Mouse (Mus musculus): ENCODE data around the gene Gpr153. TPM values are rescaled to one million over a fixed set of nuclear protein-coding genes. Genes with fewer than 3 reads are reported as not detected.

The Gpr153 gene
- total RNA-seq, 1 experiment from 2014 or later: 3.6 TPM

DNA sequence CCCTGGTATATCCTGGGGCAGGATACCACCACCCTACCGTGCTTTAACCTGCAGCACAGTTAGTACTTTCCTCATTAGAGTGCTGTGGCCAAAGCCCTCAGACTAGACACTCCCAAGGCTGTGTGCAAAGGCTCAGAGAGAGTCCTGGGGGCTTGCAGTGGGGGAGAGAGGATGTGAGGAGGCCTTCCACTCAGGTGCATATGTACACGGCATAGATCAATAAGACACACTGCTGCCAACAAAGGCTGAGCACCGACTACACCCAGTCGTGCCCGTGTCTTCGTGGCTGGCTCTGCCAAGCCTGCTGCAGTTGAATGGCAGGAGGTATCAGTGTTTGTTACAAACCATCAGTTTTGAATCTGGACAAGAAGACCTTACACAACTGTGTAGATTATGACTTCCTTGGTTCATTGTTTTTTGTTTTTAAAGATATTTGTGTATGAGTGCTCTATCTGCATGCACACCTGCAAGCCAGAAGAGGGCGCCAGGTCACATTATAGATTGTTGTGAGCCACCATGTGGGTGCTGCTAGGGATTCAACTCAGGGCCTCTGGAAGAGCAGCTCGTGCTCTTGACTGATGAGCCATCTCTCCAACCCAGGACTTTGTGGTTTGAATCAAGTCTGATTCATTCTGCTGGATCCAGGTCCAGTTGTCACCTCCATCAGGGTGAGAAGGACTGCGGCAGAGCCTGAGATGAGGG, 9.0 kb upstream of the Gpr153 start:
- no peak for DNase-seq

- DNase-seq: no peak
Measured at GRCm38 (mm10) chr4:152265791-152266190, 8.2 kb upstream of the Gpr153 start.

DNA sequence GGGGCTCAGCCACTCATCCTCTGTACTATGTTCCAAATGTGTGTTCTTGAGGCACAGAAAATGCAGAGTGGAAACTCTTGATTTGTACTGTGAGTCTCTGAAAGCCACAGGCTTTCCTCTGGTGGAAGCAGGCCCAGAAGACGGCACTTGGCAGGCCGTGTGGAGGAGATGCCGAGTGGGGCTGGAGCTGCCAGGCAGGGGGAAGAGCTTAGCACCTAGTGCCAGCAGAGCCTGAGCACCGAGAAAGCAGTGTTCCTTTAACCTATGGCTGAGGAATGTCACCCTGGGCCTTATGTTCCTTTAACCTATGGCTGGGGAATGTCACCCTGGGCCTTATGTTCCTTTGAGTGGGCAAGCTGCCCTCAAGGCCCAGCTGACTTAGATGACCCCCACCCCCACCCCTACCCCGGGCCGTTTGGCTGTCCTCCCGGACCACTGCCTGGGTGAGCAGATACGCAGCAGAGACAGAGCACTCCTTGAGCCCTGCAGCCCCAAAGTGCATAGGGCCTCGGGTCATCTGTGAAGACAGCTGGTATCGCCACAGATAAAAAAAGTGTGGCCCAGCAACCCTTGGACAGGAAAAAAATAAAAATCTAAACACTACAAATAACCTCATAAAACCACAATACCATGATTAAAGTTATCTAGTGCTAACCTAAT, 7.7 kb upstream of the Gpr153 start:
- no peak for DNase-seq

DNA sequence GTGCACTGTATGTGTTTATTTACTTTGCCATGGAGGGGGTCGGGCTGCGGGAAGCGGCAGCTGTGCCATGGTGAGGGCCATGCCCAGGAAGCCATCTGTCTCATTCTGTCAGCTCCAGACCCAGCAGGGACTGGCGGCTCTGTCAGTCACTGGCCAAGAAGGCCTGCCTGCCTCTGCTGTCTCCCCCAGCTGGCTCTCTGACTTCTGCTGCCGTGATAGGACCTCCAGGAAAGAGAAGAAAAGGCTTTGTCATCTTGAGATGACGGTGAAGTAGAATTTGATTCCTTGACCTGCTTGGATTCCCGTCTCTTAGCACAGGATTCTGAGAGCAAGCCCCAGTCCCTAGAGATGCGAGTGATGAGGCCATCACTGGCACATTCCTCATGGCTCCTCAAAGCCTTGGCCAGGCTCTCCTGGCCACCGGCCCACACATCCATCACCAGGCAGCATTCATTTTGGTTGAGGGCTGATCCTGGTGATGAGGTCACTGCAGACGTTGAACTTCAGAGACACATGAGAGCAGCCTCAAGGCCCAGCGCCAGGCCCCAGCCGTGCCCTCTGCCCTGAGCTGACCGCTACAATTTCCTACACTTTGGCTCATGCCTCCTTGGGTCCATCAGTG, 6.2 kb upstream of the Gpr153 start:
- peak; percentile 65 for DNase-seq

DNA sequence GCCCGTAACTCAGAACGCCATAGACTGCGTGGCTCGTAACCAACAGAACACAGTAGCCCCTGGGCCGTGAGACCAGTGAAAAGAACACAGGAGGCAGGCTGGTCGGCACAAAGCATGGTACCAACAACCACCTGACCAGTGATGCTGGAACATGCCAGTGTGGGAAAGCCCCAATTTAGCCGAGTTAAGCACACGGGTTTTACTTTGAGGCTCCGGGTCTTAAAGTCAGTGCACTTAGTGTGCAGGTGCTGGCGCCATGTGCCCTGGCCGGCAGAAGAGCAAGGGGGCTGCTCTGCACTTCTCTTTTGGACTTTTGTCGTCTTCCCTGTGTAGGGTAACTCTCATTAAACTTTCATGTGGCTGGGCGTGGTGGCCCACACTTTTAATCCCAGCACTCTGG, 4.1 kb upstream of the Gpr153 start:
- DNase-seq: no peak

- no peak for DNase-seq
Measured at GRCm38 (mm10) chr4:152270599-152270998, 3.4 kb upstream of the Gpr153 start.

GRCm38 (mm10) chr4:152271334-152271733, 2.7 kb upstream of the Gpr153 start:
- DNase-seq: no peak

- no peak for DNase-seq
Measured at GRCm38 (mm10) chr4:152272006-152272405, 2.0 kb upstream of the Gpr153 start.

GRCm38 (mm10) chr4:152272449-152273049, 1.5 kb upstream of the Gpr153 start:
- DNase-seq: no peak

DNA sequence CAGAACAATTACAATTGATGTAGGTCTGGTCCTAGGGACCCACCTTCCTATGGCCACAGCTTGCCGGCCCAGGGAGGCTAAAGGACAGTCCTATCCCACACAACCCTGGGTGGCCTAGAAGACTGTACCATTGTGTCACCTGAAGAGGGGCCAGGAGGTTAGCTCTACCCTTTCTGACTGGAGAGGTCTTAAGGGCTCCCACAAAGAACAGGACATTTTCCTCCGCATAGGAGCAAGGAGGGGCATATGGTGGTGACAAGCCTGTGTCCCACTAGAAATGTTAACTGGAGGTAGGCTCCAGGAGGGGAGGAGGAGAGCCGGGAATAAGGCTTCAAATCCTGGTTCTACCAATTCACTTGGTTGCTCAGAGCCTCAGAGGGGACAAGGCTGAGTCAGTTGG, 841 bp upstream of the Gpr153 start:
- no peak for DNase-seq

GRCm38 (mm10) chr4:152274681-152275131, 674 bp downstream of the Gpr153 start:
- no peak for DNase-seq

DNA sequence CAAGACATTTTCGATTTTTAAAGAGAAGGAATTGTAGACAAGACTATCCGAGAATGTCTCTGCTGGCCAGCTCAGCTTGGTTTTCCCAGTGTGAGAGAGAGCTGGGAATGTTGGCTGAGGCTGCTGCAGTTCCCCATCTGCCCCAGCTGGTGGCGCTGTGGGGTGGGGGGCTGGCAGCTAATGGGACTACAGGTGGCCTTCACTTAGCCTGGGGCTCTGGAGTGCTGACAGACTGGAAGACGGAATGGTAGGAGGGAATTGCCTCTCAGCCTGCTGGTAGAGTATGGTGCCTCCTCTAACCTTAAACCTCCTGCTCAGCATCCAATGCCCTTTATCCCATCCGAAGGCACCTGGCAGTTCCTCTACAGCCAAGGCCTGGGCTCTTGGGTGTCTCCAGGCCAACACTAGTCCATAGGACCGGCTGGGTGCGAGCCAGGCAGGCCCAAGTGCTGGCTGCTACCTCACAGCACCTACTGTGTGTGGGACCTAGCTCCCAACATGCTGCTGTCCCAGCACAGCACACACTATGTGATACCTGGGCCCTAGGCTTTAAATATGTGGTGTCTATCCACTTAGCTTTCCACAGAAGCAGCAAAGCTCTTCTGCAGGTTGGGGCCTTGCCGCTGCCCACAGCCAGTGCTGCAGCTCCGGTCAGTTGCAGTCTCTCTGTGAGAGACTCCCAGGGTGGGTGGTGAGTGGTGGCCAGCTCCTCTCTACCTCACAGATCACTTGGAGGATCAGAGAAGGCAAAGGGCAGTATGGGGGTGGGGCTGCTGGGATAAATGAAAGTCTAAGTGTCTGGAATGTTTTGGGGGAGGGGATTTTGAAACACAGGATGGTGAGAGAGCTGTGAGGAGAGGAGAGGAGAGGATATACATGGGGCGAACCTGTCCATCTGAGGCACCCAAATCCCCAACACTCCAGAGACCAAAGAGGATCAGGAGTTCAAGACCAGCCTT, 2.6 kb downstream of the Gpr153 start:
- peak; percentile 38 for DNase-seq

DNA sequence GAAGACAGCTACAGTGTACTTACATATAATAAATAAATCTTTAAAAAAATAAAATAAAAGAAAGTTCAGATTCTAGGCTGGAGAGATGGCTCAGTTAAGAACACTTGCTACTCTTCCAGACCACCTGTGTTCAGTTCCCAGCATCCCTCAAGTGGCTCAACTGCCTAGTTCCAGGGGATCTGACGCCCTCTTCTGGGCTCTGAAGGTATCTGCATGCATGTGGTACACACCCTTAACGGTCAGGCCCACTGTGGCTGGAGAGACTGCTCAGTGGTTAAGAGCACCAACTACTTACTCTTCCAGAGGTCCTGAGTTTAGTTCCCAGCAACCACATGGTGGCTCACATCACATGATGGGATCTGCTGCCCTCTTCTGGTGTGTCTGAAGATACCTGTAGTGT, 3.9 kb downstream of the Gpr153 start:
- DNase-seq: no peak

GRCm38 (mm10) chr4:152278986-152279385, 5.0 kb downstream of the Gpr153 start:
- no peak for DNase-seq

GRCm38 (mm10) chr4:152281601-152282000, 7.6 kb downstream of the Gpr153 start:
- DNase-seq: no peak

GRCm38 (mm10) chr4:152282721-152283120, 8.7 kb downstream of the Gpr153 start:
- DNase-seq: no peak

DNA sequence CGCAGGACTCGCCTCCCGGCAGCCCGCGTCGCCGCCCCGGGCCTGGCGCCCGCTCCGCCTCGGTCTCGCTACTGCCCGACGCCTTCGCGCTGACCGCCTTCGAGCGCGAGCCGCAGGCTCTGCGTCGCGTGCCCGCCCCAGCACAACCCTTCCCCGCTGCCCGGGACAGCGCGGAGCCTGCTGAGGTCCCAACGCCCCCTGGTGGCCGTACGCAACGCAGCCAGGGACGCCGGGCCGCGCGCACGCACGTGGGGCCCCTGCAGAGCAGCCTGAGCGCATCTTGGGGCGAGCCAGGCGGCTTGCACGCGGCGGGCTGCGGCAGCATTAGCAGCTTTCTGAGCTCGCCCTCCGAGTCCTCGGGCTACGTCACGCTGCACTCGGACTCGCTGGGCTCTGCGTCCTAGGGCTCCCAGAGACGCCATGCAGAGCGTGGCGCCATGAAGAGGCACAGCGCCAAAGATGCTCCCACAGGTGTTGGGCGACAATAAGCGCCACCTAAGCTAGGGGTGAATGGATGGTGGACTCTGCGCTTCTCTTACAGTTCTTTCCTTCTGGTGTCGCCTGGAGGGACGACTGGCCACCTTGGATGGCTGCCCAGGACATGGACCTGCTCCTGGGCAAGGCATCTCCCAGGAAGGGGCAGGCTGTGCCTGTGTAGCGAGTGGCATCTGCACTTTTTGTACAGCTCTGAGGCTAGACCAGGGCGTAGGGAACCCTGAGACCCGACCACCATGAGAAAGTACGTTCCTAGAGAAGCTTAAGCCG, 9.3 kb downstream of the Gpr153 start:
- DNase-seq: peak; percentile 90

GRCm38 (mm10) chr4:152285505-152285904, 11.5 kb downstream of the Gpr153 start:
- DNase-seq: peak; percentile 55

DNA sequence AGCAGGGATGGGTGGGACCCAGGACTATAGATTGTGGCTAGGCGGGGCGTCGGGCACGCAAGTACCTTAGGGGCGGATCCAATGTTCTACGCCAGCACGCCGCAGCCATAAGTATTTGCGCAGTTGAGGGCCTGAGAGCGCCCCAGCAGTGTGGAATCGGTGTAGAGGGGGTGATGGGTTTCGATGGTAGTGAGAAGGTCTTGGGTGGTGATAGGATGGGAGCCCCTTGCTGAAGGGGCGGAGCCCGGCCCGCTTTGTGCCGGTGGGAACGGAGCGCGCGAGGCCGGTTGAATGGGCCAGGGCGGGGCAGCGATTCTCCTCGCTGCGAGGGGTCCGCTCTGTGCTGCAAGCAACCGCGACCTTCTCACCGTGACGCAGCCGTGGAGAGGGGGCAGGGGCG, 12.2 kb downstream of the Gpr153 start:
- no peak for DNase-seq

DNA sequence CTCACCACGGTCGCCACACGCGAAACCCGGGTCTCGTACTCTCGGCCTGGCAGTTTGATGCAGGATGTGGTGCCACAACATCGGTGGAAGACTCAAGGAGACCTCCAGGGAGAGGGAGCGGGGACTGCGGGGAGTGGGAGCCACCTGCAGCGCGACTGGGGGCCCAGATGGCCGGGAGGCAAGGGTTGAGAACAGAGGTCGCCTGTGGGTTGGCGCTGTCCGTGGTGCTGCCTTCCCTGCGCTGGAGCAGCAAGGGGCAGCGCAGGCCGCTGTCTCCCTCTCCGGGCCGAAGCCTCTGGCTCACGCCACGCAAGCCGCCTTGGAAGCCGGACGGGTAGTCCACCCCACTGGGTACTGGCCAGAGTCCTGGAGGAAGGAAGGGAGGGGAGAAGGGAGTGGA, 12.9 kb downstream of the Gpr153 start:
- peak; percentile 79 for DNase-seq

Measured in adrenal gland, postnatal 25 days (tissue).